Mouse (Mus musculus) cerebellum, adult 2 months (tissue): ENCODE results near the gene Alg14. TPM values are rescaled to one million over a fixed set of nuclear protein-coding genes. Genes with fewer than 3 reads are reported as not detected.

Experiments used
- DNase-seq, 2 experiments: peaks; one replicate each; pipeline ENCODE4 v3.0.0; 2021
- H3K27ac ChIP-seq: fragments of 200-500 bp; 2 replicates; pipeline ENCODE4 v1.5.1; 2012; ENCODE audit warnings: low read length, control low read depth, inconsistent platforms; ENCODE audit not compliant: insufficient read depth
- H3K27me3 ChIP-seq: fragments of 200-500 bp; 2 replicates; pipeline ENCODE4 v1.6.1; 2012; ENCODE audit warnings: inconsistent platforms, mild to moderate bottlenecking, low read length, moderate library complexity; ENCODE audit not compliant: control insufficient read depth, insufficient read depth
- H3K4me1 ChIP-seq: fragments of 200-500 bp; 2 replicates; pipeline ENCODE4 v1.6.1; 2011; ENCODE audit warnings: low read length; ENCODE audit not compliant: control insufficient read depth, insufficient read depth
- H3K4me3 ChIP-seq: fragments of 200-500 bp; replicated peaks from 2 replicates; pipeline ENCODE3; 2011; ENCODE audit warnings: mild to moderate bottlenecking, low read depth, low read length, control low read depth; ENCODE audit not compliant: insufficient read depth
- CTCF ChIP-seq: fragments of 200-500 bp; IDR thresholded peaks from 2 replicates; pipeline ENCODE4 v1.5.1; 2011; ENCODE audit warnings: low read depth, mild to moderate bottlenecking, control low read depth, low read length, moderate library complexity, borderline replicate concordance; ENCODE audit not compliant: insufficient read depth
- POLR2A ChIP-seq: fragments of 200-500 bp; IDR thresholded peaks from 2 replicates; pipeline ENCODE4 v1.6.1; 2011; ENCODE audit warnings: low read length, control low read depth, borderline replicate concordance; ENCODE audit not compliant: insufficient read depth
- WGBS: fragments of 180-500 bp; shearing (Covaris S2); methylation state at CpG from one replicate; pipeline ENCODE4 v1.1.7; 2018; 5-methylcytosine and 5-hydroxymethylcytosine counted together
- polyA plus RNA-seq: library from polyadenylated mRNA; depleted of rRNA; stranded (reverse); fragments of >200 nt; gene quantifications from 2 replicates; pipeline ENCODE4 v1.2.3, GENCODE M21; 2012

Gene Alg14
- polyA plus RNA-seq, 1 experiment: 27.1 TPM

GRCm38 (mm10) chr3:121359272-121359671 lies 67.7 kb downstream of the Alg14 start:
- H3K4me1 ChIP-seq: peaks cover 11% of the 10 kb centered on the region
- H3K27me3 ChIP-seq: no peaks in the 10 kb centered on the region
- DNase-seq: no peak
- 83% methylated on average over 7 of the region's 7 CpGs for WGBS
- H3K27ac ChIP-seq: no peak overlapping the region
- TF ChIP-seq POLR2A: no peak
- TF ChIP-seq CTCF: no peak
- no peak overlapping the region for H3K4me3 ChIP-seq

GRCm38 (mm10) chr3:121362002-121362401 lies 70.4 kb downstream of the Alg14 start:
- 58% methylated on average over 1 of the region's 1 CpGs for WGBS
- Histone ChIP-seq H3K4me3 (no peak overlapping the region), H3K27me3 (no peaks in the 10 kb centered on the region), H3K4me1 (no peaks in the 10 kb centered on the region), H3K27ac (no peak overlapping the region)
- TF ChIP-seq CTCF (no peak), POLR2A (no peak)
- DNase-seq: no peak

DNA sequence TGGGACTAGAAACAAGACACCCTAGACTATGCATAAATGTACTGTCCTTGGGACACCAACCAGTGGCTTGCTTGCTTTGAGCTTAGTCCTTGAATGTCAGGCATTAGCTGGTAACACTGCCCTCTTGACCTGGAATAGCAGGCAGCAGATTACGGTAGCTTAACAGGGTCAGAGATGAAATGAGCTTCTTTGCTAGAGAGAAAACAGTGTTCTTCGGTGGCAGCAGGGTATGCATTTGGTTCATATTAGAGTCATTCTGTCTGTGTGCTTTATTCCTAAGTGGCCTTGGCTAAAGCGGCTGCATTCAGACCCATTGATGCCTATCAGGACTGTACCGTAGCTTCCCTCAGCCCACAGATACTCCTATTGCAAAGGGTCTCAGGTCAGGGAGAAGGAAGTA lies 72.8 kb downstream of the Alg14 start:
- no peak for DNase-seq
- TF ChIP-seq POLR2A (no peak), CTCF (no peak)
- H3K4me1 ChIP-seq: no peaks in the 10 kb centered on the region
- no peak overlapping the region for H3K4me3 ChIP-seq
- WGBS: 89% methylated on average over 4 of the region's 4 CpGs
- no peaks in the 10 kb centered on the region for H3K27me3 ChIP-seq
- no peak overlapping the region for H3K27ac ChIP-seq

DNA sequence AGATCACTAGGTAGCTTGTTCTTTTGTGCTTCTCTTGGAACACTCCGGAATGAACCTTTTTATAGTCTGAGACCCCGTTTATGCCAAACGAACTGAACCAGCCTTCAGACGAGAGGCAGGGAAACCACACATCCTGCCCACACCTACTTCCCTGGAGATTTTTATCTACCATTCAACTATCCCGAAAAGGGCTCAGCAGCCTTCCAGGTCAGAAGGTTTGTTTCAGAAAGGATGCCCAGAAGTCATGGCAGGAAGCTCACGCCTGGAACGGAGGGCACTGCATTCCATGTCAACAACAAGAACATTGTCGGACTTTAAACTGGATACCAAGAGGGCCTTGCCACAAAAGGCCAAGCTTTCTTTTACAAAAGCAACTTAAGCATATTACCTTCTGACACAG lies 73.6 kb downstream of the Alg14 start:
- Histone ChIP-seq H3K27ac (no peak overlapping the region), H3K4me1 (no peaks in the 10 kb centered on the region), H3K27me3 (no peaks in the 10 kb centered on the region), H3K4me3 (no peak overlapping the region)
- DNase-seq: no peak
- no peak for TF ChIP-seq POLR2A
- no peak for TF ChIP-seq CTCF
- WGBS: 80% methylated on average over 8 of the region's 8 CpGs

- Histone ChIP-seq H3K4me3 (no peak overlapping the region), H3K27ac (no peak overlapping the region), H3K27me3 (no peaks in the 10 kb centered on the region), H3K4me1 (no peaks in the 10 kb centered on the region)
- 94% methylated on average over 4 of the region's 4 CpGs for WGBS
- no peak for DNase-seq
- TF ChIP-seq POLR2A (no peak), CTCF (no peak)
Observed at GRCm38 (mm10) chr3:121368616-121369015, 77.0 kb downstream of the Alg14 start.

DNA sequence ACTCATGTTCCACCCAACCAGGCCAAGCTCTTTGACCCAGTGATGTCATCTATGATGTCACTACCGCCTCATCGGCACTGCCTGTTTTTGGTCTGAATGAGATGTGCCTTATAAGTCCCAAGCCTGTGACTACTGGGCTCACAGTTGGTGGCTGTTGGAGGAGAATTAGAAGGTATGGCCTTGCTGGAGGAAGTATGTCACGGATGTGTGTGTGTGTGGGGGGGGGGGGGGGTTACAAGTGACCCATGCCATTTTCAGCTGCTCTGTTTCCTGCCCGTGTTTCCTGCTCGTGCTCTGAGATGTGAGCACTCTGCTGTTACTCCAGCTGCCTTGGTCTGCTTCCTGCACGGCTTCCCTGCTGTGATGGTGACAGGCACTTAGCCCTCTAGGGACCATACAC lies 77.9 kb downstream of the Alg14 start:
- Histone ChIP-seq H3K27ac (no peak overlapping the region), H3K27me3 (no peaks in the 10 kb centered on the region), H3K4me1 (no peaks in the 10 kb centered on the region), H3K4me3 (no peak overlapping the region)
- DNase-seq: no peak
- TF ChIP-seq POLR2A: no peak
- no peak for TF ChIP-seq CTCF
- 76% methylated on average over 6 of the region's 6 CpGs for WGBS

- Histone ChIP-seq H3K27me3 (no peaks in the 10 kb centered on the region), H3K4me3 (no peak overlapping the region), H3K27ac (no peak overlapping the region), H3K4me1 (no peaks in the 10 kb centered on the region)
- WGBS: 62% methylated on average over 13 of the region's 13 CpGs
- TF ChIP-seq CTCF (no peak), POLR2A (no peak)
- DNase-seq: no peak
Observed at GRCm38 (mm10) chr3:121370301-121370700, 78.7 kb downstream of the Alg14 start.

GRCm38 (mm10) chr3:121370830-121371526 lies 79.4 kb downstream of the Alg14 start:
- no peak overlapping the region for H3K27ac ChIP-seq
- no peak for DNase-seq
- no peaks in the 10 kb centered on the region for H3K27me3 ChIP-seq
- no peak overlapping the region for H3K4me3 ChIP-seq
- WGBS: 24% methylated on average over 12 of the region's 12 CpGs
- no peaks in the 10 kb centered on the region for H3K4me1 ChIP-seq
- no peak for TF ChIP-seq CTCF
- TF ChIP-seq POLR2A: no peak

DNA sequence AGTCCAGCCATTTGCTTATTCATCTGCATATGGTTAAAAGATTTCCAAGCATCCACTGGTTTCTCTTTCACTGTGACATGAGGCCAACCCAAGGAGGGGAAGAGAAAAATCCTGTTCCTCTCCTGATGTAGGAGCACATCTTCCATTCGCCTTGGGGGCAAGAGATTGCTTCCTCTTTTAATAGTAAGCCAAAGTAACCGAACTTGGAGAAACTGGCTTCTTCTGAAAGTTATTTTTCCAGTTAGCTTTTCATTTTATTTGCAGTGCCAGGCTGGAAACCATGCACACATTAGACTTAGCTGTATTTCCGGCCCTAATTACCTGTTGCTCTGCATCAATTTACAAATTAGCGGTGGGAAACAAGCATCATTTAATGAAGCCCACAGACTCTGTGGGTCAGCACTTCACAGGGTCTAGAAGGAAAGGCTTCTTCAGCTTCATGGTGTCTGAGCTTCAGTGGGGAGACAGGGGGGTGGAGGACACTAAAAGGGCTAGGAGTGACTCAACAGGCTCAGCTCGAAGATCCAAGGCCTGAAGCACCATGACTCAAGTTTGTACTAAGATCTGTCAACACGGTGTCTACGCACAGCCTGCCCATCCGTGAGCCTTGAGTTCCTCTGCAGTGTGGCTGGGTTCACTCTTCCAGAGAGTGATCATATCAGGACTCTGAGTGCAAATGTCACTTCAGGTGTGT lies 80.1 kb downstream of the Alg14 start:
- DNase-seq: no peak
- no peak overlapping the region for H3K4me3 ChIP-seq
- no peak overlapping the region for H3K27ac ChIP-seq
- TF ChIP-seq POLR2A: no peak
- TF ChIP-seq CTCF: no peak
- 81% methylated on average over 8 of the region's 8 CpGs for WGBS
- no peaks in the 10 kb centered on the region for H3K27me3 ChIP-seq
- no peaks in the 10 kb centered on the region for H3K4me1 ChIP-seq
